Mouse (Mus musculus): ENCODE data around the gene Fermt3.

The Fermt3 gene

GRCm38 (mm10) chr19:7053382-7053781 lies 34.1 kb upstream of the Fermt3 start:
- CTCF ChIA-PET: interaction anchor here in 1 of 4 experiments (1.3 to 1.9 kb wide), 2 partner anchors 8 to 13 kb away, joined by 3 to 7 read pairs; partner anchors contain the start of gene Stip1
- POLR2A ChIA-PET: interaction anchor here in 2 of 4 experiments (1.3 to 9.1 kb wide), 4 partner anchors 10 to 51 kb away, joined by 5 to 97 read pairs (median 32); partner anchors contain the start of gene Stip1 (in 2 of the 2)

DNA sequence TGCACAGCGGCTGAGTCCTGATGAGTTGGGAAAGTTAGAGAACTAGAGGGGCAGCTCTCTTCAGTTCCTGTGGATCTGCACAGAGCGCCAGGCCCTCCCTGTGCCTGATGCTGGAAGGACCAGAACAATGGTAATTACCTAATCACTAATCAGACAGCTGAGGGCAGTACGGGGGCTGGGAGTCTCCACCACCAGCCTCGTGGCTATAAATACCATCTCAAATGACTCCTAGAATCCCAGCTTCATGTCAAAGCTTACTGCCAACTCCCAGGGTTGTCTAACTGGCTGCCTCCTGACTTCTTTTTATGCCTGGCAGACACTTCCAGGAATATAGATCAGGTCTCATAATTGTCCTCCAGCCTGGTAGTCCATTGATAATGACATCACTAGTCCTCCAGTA lies 25.4 kb upstream of the Fermt3 start:
- ChIA-PET CTCF (interaction anchor here (0.6 to 1.4 kb wide), 7 partner anchors 9 to 1626 kb away, joined by 3 to 6 read pairs (median 3); no protein-coding TSS in a partner anchor), POLR2A (interaction anchor here in 2 of 4 experiments (0.6 to 3.7 kb wide), 16 partner anchors 10 to 784 kb away, joined by 3 to 15 read pairs (median 3); partner anchors contain the start of genes Otub1 (in 2 of the 2), Cox8a (in 1 of the 2) and Fkbp2 (in 1 of the 2))

GRCm38 (mm10) chr19:7044279-7044678 lies 25.0 kb upstream of the Fermt3 start:
- POLR2A ChIA-PET: interaction anchor here in 2 of 4 experiments (0.6 to 3.7 kb wide), 17 partner anchors 9 to 783 kb away, joined by 3 to 15 read pairs (median 3); partner anchors contain the start of genes Cox8a (in 1 of the 2), Fkbp2 (in 1 of the 2) and Otub1 (in 1 of the 2)
- CTCF ChIA-PET: interaction anchor here in 3 of 4 experiments (0.6 to 1.4 kb wide), 6 partner anchors 9 to 1626 kb away, joined by 3 to 10 read pairs (median 4); no protein-coding TSS in a partner anchor

DNA sequence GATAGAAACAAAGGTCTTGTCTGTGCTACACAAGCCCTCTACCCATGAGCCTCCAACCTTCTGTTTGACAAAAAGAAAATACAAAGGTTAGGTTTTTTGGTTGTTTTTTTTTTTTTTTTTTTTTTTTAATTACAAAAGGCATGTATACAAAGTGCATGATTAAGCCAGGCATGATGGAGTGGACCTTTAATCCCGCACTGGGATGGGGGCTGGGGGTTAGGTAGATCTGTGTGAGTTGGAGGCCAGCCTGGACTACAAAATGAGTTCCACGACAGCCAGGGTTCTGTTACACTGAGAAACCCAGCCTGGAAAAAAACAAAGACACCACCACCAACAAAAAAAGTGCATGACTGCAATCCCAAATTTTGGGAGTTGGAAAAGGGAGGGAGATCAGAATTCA lies 21.9 kb upstream of the Fermt3 start:
- ChIA-PET CTCF (interaction anchor here in 2 of 4 experiments (0.7 to 2.0 kb wide), 5 partner anchors 10 to 224 kb away, joined by 3 to 14 read pairs (median 5); partner anchors contain the start of gene Plcb3 (in 1 of the 2)), POLR2A (interaction anchor here (0.6 to 4.5 kb wide), 36 partner anchors 9 to 1682 kb away, joined by 3 to 97 read pairs (median 6); partner anchors contain the start of genes Macrod1 (in 3 of the 4), Nudt22 (in 2 of the 4), Otub1 (in 2 of the 4) and Trpt1 (in 2 of the 4))

DNA sequence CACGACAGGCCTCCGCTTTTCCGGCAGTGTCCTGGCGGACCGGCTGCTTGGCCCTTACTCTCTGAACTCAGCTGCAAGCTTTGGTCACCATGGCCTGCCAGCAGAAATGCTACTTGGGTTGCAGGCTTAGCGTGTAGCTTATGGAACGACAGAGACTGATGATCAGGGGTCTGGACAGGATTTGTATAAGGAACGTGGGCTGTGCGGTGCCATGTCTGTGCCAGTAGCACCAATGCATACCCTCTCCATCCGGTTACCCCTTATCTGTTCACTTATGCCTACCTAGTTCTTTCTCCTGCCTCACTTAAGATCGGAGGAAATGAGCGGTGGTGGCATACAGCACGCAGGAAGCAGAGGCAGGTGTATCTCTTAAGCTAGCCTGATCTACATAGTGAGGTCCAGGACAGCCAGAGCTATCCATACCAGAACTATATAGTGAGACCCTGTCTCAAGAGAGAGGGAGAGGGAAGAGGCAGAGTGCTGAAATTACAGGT lies 21.4 kb upstream of the Fermt3 start:
- ChIA-PET POLR2A (interaction anchor here (0.6 to 4.5 kb wide), 115 partner anchors 7 to 1683 kb away, joined by 3 to 97 read pairs (median 5); partner anchors contain the start of genes Bad (in 3 of the 4), Macrod1 (in 3 of the 4), Otub1 (in 3 of the 4) and Cox8a (in 2 of the 4)), CTCF (interaction anchor here in 2 of 4 experiments (0.7 to 3.0 kb wide), 17 partner anchors 10 to 1672 kb away, joined by 3 to 17 read pairs (median 4); partner anchors contain the start of gene Plcb3 (in 1 of the 2))

DNA sequence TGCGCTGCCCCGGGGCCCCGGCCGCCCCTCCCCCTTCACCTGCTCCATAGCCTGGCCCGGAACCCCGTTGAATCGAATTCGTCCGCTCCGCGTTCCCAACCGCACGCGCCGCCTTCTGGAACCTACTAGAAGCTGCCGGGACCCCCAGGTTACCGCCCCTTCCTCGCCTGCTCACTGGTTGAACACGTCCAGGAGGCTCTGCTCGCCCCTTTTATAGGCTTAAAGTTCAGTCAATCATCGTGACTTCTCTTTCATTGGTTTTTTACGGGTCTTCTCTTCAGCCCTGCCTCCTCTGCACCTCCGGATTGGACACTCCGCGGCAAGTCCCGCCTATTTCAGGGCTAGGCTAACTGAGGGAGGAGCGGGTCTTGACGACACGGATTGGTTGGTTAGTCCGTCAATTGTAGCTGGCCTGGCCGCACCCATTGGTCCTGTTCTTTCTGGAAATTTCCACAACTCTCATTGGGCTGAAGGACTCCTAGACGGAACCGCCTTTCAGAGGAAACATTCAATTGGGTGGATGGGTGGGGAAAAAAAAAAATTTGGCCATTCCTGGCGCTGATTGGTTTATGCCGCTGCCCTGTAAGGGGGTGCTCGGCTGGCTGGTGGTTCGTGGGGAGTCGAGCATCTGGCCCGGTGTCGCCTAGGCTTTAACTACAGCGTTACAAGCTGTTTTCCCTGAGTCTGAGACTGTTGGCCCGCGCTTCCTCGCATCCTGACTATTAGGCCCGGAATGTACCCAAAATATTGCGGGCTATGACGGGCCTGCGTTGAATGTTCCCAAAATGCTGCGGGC lies 20.8 kb upstream of the Fermt3 start, which contains the start of gene Stip1:
Gene Stip1, minus strand, starts transcription at position 127 of the 796 bp plus-strand sequence.
- ChIA-PET CTCF (interaction anchor here (0.7 to 3.0 kb wide), 22 partner anchors 9 to 1673 kb away, joined by 3 to 17 read pairs (median 4); partner anchors contain the start of gene Map4k2 (in 1 of the 4)), POLR2A (interaction anchor here (0.5 to 4.5 kb wide), 128 partner anchors 8 to 1683 kb away, joined by 3 to 97 read pairs (median 4); partner anchors contain the start of genes Macrod1 (in 4 of the 4), Bad (in 3 of the 4), Otub1 (in 3 of the 4) and Cox8a (in 2 of the 4))

- CTCF ChIA-PET: interaction anchor here (0.8 to 3.0 kb wide), 12 partner anchors 14 to 196 kb away, joined by 3 to 17 read pairs (median 6); no protein-coding TSS in a partner anchor
- POLR2A ChIA-PET: interaction anchor here (0.5 to 4.5 kb wide), 58 partner anchors 8 to 798 kb away, joined by 3 to 97 read pairs (median 5); partner anchors contain the start of genes Macrod1 (in 4 of the 4), Bad (in 2 of the 4), Dnajc4 (in 2 of the 4) and Otub1 (in 2 of the 4)
These were observed 19.9 kb upstream of the Fermt3 start for GRCm38 (mm10) chr19:7039088-7039720.

DNA sequence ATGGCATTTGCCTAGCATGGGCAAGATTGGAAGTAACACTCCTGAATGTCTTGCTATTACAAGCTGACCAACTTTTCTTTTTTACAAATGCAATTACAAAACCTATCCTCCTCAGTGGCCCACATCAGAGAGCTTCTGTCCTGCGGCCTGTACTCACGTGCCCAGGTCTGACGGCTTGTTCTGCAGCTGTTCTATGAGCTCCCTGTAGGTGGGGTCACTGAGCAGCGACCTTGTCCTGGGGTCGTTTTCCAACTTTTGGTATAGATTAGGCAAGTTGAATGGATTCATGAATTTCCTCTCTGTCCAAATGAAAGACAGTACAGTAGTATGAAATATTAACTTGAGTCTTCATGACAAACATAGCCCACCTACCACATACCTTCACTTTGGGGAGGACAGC lies 14.7 kb upstream of the Fermt3 start:
- ChIA-PET POLR2A (interaction anchor here in 3 of 4 experiments (0.6 to 3.6 kb wide), 21 partner anchors 10 to 184 kb away, joined by 3 to 16 read pairs (median 3); partner anchors contain the start of genes Fkbp2 (in 2 of the 3), Cox8a (in 1 of the 3) and Macrod1 (in 1 of the 3)), CTCF (interaction anchor here (0.5 to 1.9 kb wide), 22 partner anchors 9 to 755 kb away, joined by 3 to 11 read pairs (median 3); partner anchors contain the start of genes Esrra (in 1 of the 4), Gpr137 (in 1 of the 4), Macrod1 (in 1 of the 4) and Nudt22 (in 1 of the 4))

DNA sequence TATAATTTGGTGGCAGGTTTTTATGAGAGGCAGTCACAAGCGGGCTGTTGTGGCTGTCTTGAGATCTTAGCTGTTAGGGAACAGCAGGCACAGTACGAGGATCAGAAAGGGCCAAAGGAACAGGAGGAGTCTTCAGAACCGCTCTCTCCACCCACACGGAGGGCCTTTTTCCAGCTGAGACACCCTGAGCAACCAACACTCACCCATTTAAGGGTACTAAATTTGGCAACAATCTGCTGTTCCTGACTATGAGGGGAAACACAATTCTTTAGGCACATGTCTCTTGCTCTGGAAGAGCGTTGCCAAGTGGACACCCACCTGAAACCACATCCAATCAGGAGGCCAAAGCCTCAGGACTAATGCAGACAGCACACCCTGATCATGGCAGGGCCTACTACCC lies 10.3 kb upstream of the Fermt3 start:
- CTCF ChIA-PET: interaction anchor here in 1 of 4 experiments (1.2 kb wide), 1 partner anchor 9 kb away, joined by 3 read pairs; no protein-coding TSS in a partner anchor
- POLR2A ChIA-PET: interaction anchor here in 2 of 4 experiments (1.0 to 1.4 kb wide), 5 partner anchors 10 to 107 kb away, joined by 3 to 8 read pairs (median 4); partner anchors contain the start of genes Stip1 (in 2 of the 2) and Vegfb (in 1 of the 2)

GRCm38 (mm10) chr19:7020224-7020641 lies 964 bp upstream of the Fermt3 start:
- ChIA-PET CTCF (interaction anchor here (0.5 to 1.8 kb wide), 40 partner anchors 10 to 598 kb away, joined by 3 to 27 read pairs (median 4); partner anchors contain the start of genes Stip1 (in 2 of the 4), Bad (in 1 of the 4), Catsperz (in 1 of the 4) and Fkbp2 (in 1 of the 4)), POLR2A (interaction anchor here (0.7 to 5.0 kb wide), 30 partner anchors 8 to 657 kb away, joined by 3 to 40 read pairs (median 3); partner anchors contain the start of genes Stip1 (in 3 of the 4), Nudt22 (in 2 of the 4), Trpt1 (in 2 of the 4) and Cox8a (in 1 of the 4))

DNA sequence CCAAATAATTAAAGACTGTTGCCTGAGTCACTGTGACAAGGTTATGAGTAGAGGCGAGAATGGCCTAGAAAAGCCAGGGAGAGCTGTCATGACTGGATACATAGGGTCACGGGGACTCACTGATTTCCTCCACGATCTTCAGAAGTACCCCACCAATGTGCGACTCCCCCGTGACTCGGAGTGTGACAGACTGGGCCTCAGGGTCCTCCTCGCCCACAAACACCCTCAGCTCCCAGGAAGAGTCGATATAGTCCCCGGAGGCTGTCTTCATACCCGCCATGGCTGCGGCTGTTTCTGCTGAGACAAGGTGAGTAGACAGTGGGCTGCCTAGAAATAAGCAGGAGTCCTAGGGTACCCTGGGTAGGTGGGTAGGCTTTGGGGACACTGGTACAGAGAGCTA lies 723 bp downstream of the Fermt3 start:
- ChIA-PET POLR2A (interaction anchor here in 2 of 4 experiments (0.7 to 2.2 kb wide), 10 partner anchors 15 to 199 kb away, joined by 3 to 7 read pairs (median 3); partner anchors contain the start of genes Bad (in 1 of the 2), Cox8a (in 1 of the 2), Fkbp2 (in 1 of the 2) and Nudt22 (in 1 of the 2)), CTCF (interaction anchor here in 1 of 4 experiments (0.9 kb wide), 1 partner anchor 77 kb away, joined by 3 read pairs; the partner anchor contains the start of gene Bad)

- CTCF ChIA-PET: interaction anchor here in 2 of 4 experiments (0.5 to 1.0 kb wide), 4 partner anchors 22 to 352 kb away, joined by 3 read pairs; partner anchors contain the start of genes Bad (in 1 of the 2) and Stip1 (in 1 of the 2)
- POLR2A ChIA-PET: interaction anchor here in 3 of 4 experiments (0.7 to 2.2 kb wide), 12 partner anchors 14 to 200 kb away, joined by 3 to 7 read pairs (median 3); partner anchors contain the start of genes Bad (in 1 of the 3), Cox8a (in 1 of the 3), Fkbp2 (in 1 of the 3) and Nudt22 (in 1 of the 3)
These were observed 1.5 kb downstream of the Fermt3 start for GRCm38 (mm10) chr19:7017541-7018457.

DNA sequence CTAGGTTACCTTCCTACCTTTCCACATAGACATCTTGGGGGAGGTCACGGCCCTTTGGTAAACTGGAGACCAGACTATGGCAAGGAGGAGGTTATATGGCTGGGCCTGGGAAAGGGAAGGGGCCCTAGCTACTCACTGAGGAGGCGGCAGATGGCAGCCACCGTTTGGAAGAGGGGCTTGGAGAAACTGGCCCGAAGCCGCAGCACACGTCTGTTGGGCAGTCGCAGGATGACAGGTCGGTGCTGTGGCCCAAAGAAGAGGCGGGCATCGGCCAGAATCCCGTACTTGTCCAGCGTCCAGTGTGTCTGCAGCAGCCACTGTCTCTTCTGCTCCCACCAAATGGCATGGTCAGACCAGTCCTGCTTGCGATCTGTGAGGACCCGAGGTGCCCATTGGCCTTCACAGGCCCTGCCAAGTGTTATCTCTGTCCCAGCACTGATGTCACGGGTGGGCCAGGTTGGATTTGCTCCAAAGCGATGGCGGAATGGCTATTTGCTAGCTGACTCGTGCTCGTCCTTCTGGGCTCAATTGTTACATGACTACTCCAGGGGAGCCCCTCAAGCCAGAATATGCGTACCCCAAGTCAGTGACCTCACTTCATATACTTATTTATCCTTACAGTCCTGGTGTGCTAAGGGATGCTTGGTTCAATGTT lies 4.7 kb downstream of the Fermt3 start:
- CTCF ChIA-PET: interaction anchor here in 1 of 4 experiments (0.5 to 1.9 kb wide), 4 partner anchors 8 to 1082 kb away, joined by 3 to 6 read pairs (median 5); no protein-coding TSS in a partner anchor
- POLR2A ChIA-PET: interaction anchor here in 3 of 4 experiments (0.8 to 3.6 kb wide), 18 partner anchors 9 to 250 kb away, joined by 3 to 16 read pairs (median 4); partner anchors contain the start of genes Nudt22 (in 3 of the 3), Trpt1 (in 3 of the 3), Fkbp2 (in 2 of the 3) and Stip1 (in 2 of the 3)

DNA sequence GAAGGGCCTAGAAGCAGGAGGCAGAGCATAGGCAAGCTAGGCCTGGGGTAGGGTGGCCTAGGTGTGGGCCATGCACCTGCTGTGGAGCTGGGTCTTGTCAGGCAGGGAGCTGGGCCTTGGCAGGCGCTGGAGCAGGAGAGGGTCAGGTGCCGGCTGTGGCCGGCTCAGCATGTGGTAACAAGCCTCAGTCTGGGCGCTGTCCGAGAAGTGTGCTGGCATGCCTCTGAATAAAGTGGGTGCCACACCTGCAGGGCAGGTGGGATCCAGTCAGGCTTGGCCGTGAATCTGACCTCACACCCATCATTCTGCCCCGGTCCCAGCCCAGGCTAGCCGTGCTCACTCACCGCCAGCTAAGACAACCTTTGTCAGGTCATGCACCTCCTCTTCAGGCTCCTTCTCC lies 5.3 kb downstream of the Fermt3 start:
- ChIA-PET CTCF (interaction anchor here in 2 of 4 experiments (0.6 to 1.9 kb wide), 5 partner anchors 8 to 78 kb away, joined by 4 to 8 read pairs (median 6); no protein-coding TSS in a partner anchor), POLR2A (interaction anchor here in 3 of 4 experiments (0.6 to 3.6 kb wide), 26 partner anchors 8 to 745 kb away, joined by 3 to 16 read pairs (median 4); partner anchors contain the start of genes Nudt22 (in 3 of the 3), Trpt1 (in 3 of the 3), Fkbp2 (in 2 of the 3) and Stip1 (in 2 of the 3))

All from embryonic stem cell, embryonic (primary cell).